20 mouse cellular contexts compared by ENCODE assay signal in the genomic region with DNA sequence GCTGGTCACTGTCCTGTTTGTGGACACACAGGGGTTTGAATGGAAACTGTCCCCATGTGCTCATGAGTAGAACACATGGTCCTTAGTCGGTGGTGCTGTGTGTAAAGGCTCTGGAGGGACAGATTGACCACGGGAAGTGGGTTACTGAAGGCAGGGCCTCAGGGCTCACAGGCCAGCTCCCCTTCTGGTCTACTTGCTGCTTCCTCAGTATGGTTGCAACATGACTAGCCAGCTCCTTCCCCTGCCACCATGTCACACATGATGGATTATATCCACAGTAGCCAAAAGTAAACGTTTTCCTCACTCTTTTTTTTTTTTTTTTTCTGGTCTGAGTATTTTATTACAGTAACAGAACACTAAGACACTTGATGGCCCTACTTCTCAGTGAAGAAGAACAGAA.
"Had no signal": no experiment of that assay in that cellular context is flagged by ENCODE, and none has a peak within 500 bp of the region (broad histone marks: within the 10 kb centered on the region; RNA-seq: fewer than 3 reads in every experiment).

No protein-coding gene starts in this region.

- DNase-seq: kidney, adult 18-20 months; kidney, postnatal 10 days; kidney, postnatal 36 days; layer of hippocampus, postnatal 36 days; left cerebral cortex, postnatal 4 days; liver, postnatal 0 days; lung, embryonic 14.5 days; right cerebral cortex, postnatal 25 days; spleen, adult 18-20 months; thymus, postnatal 25 days had no signal

- ATAC-seq: liver, postnatal 0 days; lung, postnatal 0 days; midbrain, embryonic 13.5 days had no signal

- H3K4me2 ChIP-seq: kidney, embryonic 15.5 days; limb, embryonic 12.5 days; limb, embryonic 15.5 days; liver, embryonic 11.5 days; lung, embryonic 14.5 days; midbrain, embryonic 13.5 days; stomach, embryonic 15.5 days had no signal

- H3K9ac ChIP-seq: kidney, embryonic 15.5 days; limb, embryonic 12.5 days; limb, embryonic 15.5 days; liver, embryonic 14.5 days; liver, postnatal 0 days; lung, embryonic 14.5 days; midbrain, embryonic 13.5 days; stomach, embryonic 15.5 days had no signal

- H3K4me1 ChIP-seq: kidney, embryonic 15.5 days; limb, embryonic 12.5 days; limb, embryonic 15.5 days; midbrain, embryonic 10.5 days; midbrain, embryonic 13.5 days; stomach, embryonic 15.5 days had no signal

- H3K9me3 ChIP-seq: kidney, embryonic 15.5 days; limb, embryonic 12.5 days; limb, embryonic 15.5 days; midbrain, embryonic 10.5 days; midbrain, embryonic 13.5 days; stomach, embryonic 15.5 days had no signal

- H3K4me3 ChIP-seq: kidney, embryonic 15.5 days; left cerebral cortex, adult 2 months; limb, embryonic 12.5 days; limb, embryonic 15.5 days; midbrain, embryonic 10.5 days; midbrain, embryonic 13.5 days; stomach, embryonic 15.5 days had no signal

- H3K27ac ChIP-seq: kidney, embryonic 15.5 days; left cerebral cortex, adult 2 months; limb, embryonic 12.5 days; limb, embryonic 15.5 days; liver, embryonic 14.5 days; midbrain, embryonic 10.5 days; midbrain, embryonic 13.5 days; stomach, embryonic 15.5 days had no signal

- H3K27me3 ChIP-seq: kidney, embryonic 15.5 days; limb, embryonic 12.5 days; limb, embryonic 15.5 days; midbrain, embryonic 13.5 days; stomach, embryonic 15.5 days had no signal

- H3K36me3 ChIP-seq: kidney, embryonic 15.5 days; limb, embryonic 12.5 days; limb, embryonic 15.5 days; midbrain, embryonic 10.5 days; midbrain, embryonic 13.5 days; stomach, embryonic 15.5 days had no signal
